Mouse (Mus musculus) heart, postnatal 25 days (tissue): Measurements from ENCODE around the gene Myl6b. TPM values are rescaled to one million over a fixed set of nuclear protein-coding genes. Genes with fewer than 3 reads are reported as not detected.
A peak's percentile ranks its signal among the peaks of the same experiment; 100 is the strongest.
"Not testable (repeated sequence)": the region's sequence is repeated elsewhere in the genome, so short reads cannot be mapped to it uniquely, and the experiment has no call there.

ENCODE experiments used
- DNase-seq: peaks from one replicate; pipeline ENCODE4 v3.0.0; 2022; ENCODE audit warnings: low spot score
- intact Hi-C: fragments of 180-260 bp; cut with DNase I; formaldehyde crosslinking; loops from one replicate; pipeline ENCODE4 v1.15.1; 2025
- total RNA-seq, 2 experiments: library from RNA; stranded (reverse); gene quantifications; 2 replicates each; pipeline ENCODE4 v1.2.3; 2021

The Myl6b gene
- total RNA-seq, 2 experiments from 2014 or later: 2.5 to 2.9 TPM

DNA sequence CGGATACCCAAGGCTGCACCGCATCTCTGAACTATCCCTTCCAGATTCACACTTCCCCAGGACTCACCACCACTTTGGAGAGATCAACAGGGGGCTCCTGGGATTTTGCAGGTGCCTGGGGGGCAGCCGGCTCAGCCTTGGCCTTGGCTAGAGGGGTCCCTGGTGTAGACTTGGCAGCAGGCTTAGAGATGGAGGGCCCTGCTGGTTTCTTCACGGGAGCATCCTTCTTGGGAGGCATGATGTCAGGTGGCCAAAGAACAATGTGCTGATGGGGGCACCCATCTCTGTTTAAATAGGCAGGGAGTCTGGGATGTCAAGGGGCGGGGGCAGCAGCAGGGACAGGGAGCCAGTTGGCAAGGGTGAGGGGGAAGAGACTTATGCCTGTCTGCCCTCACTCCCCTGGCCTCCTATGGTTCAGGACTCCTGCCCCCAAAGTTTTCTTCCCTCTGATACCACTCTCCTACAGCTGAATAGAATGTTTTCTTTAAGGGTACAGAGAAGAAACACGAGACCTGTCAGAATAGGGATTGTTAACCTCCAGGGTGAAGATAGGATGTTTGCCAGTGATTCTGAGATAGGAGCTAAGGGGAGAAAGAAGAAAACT, 1.2 kb downstream of the Myl6b start:
- DNase-seq: no peak
- intact Hi-C loops: loop anchor here (5.0 kb wide), 1 partner anchor 50 kb away; the partner anchor contains the start of genes Rpl41 and Zc3h10

DNA sequence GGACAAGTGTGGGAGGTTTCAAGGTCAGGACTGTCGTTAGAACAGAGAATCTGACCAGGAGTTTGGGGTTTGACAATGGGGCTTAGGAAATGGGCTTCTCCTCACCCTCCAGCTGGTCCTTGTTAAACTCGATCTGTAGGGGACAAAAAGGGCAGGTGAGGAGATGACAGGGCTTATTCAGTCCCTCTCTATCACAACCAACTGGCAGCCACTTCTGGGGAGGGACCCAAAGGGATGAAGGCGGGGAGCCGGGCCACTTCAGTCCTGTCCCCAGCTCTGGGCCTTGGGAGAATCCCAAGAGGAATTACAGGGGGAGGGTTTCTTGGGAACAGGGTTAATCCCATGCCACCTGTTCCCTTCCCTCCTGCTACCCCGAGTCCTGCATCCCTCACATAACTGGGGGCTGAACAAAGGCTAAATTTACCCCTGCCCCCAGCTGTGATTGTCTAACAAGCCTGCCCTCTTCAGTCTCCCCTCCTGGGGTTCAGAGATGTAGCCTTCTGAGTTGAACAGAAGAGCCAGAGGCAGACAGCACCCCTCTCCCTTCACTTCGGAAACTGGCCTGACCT, 1.9 kb downstream of the Myl6b start:
- DNase-seq: no peak
- intact Hi-C loops: loop anchor here (5.0 kb wide), 1 partner anchor 51 kb away; the partner anchor contains the start of genes Rpl41 and Zc3h10

DNA sequence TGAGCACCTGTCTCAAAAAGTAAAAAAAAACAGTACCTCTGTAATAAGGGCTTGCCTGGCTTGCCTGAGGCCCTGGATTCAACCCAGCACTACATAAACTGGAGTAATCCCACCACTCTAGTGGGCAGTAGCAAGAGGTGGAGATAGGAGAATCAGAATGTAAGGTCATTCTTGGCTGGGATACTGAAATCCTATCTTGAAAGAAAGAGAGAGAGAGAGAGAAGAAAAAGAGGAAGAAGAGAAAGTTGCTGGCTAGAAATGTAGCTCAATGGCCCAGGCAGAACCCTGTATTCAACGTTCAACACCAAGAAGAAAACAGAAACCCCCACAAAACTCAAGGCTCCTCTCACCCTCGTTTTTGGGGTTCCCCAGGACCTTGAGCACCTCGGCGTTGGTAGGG, 2.6 kb downstream of the Myl6b start:
- no peak for DNase-seq
- intact Hi-C loops: loop anchor here (5.0 kb wide), 1 partner anchor 51 kb away; the partner anchor contains the start of genes Rpl41 and Zc3h10

DNA sequence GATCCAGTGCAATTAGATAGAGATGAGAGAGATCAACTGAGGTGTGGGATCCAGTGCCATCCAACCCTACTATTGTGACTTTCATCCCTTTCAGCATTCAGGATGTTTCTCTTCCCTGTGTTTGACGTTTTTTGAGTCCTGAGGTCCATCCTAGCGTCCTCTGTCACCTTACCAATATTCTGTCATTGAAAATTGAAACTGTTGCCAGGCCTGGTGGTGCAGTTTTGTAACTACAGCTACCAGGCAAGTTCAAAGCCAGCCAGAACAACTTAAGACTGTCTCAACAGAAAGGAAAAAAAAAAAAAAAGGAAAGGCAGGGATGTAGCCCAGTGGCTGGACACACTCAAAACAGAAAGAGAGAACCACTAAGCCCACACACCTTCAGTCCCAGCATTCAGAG, 3.2 kb downstream of the Myl6b start:
- intact Hi-C loops: loop anchor here (5.0 kb wide), 1 partner anchor 52 kb away; the partner anchor contains the start of genes Rpl41 and Zc3h10

DNA sequence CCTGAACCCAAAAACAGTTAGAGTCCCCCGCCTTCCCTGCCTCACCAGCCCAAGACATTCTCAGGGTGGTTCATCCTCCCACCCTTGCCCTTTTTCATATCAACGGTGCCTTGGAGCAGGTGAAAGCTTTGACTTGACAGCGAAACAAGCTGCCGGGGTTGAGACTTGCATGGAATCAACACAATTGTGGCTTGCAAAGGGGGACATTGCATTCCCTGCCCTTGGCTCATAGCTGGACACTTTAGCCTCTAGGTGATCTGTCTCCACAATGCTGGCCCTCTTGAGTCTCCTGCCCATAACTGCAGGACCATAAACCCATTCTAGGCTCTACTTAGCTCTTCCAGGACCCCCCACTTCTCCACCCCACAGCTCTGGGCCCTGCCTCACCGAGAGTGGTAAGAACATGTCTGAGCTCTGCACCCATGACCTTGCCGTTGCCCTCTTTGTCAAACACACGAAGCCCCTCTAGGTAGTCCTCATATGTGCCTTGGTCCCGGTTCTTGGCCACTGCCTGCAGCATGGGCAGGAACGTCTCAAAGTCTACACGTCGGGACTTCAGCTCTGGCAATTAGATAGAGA, 3.7 kb downstream of the Myl6b start:
- intact Hi-C loops: loop anchor here (5.0 kb wide), 2 partner anchors 33 to 53 kb away; partner anchors contain the start of genes Esyt1, Rpl41 and Zc3h10
- DNase-seq: no peak

More for the DNA sequence above, 3.2 kb downstream of the Myl6b start:
- DNase-seq: no peak

DNA sequence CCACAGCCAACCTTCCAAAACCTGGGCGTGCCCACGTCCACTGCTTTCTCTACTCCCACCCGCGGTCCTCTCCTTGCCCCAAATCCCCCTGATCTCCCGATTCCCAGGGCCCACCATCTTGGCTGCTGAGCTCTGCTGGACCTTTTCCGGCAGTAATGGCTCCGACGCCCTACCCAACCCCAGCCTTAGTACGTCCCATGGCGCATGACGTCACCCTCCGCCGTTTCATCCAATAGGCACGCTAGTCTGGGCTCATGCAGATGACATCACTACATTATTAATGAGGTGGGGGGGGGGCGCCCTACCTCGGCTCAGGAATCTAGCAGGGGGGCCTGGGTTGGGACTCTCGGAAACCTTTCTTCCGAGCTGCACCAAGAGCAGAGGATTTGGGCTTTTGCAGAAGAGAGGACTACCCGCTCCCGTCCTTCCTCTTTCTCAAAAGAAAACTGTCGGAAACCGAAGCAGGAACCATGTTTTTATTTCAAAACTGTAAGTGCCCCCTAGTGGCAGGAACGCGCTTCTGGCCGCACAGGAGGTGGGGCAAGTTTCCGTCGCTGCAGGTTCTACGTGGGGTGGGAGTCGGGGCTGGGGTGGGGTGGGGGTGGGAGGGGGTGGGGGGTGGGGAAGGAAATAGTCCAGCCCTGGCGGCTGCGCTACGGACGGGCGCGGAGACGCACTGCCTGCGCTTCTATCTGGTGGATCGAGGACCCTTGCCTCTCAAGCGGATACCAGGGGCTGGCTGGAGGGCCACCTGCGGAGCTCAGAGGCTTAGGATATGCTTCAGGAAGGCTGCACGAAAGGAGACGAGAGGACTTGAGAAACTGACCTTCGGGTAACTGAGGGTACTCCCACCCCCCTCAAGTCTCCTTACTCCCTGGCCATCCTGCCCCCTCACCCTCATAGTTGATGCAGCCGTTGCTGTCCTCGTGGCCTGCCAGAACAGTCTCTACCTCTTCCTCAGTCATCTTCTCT, 4.5 kb downstream of the Myl6b start, which contains the start of gene Myl6:
Myl6 (minus strand) TSS at position 451 of the 972 bp plus-strand sequence.
- intact Hi-C loops: loop anchor here (2.0 to 5.0 kb wide), 2 partner anchors 33 kb away; partner anchors contain the start of gene Esyt1
- peak; percentile 97 for DNase-seq

DNA sequence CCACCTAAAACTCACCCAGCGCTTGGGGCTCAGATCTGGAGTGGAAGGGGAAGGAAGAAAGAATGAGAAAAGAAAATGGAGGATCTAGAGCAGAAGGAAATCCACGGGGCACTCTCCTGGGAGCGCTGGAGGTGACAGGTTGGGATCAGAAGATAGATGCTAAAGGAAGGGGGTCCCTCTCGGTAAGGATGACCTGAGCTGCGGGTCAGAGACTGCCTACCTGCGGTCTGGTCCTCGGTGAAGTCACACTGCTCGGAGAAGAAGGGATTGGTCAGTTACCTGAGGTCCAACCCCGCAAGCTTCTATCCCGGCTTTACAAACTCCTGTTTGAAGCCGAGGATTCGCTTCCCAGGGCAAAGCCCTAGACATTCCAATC, 5.2 kb downstream of the Myl6b start:
- no peak for DNase-seq
- intact Hi-C loops: loop anchor here (2.0 to 5.0 kb wide), 2 partner anchors 33 to 34 kb away; partner anchors contain the start of gene Esyt1

DNA sequence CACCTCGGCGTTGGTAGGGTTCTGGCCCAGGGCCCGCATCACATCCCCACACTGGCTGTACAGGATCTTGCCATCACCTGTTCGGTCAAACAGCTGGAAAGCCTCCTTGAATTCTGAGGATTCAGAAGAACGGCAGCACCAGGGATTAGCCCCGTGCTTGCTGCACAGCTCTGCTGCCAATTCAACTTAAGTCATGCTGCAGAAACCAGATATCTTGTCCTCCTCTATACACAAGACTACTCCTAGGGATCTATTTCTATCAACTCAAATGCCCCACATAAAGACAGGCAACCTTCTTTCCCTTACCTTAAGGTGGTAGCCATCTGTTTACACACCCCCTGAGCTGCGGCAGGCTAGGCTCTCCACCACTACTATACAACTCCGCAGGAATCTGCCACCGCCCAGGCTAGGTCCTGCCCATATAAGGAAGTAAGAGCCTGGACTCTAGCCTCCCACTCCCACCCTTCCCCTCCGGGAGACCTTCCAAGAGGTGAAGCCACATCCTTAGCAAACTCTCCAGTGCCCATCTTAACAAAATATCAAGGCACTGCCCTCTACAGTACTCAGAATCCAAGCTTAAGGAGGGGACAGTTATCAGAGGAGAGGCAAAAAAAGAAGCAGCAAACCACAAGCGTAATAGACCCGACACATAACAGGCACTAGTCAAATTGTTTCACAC, 5.7 kb downstream of the Myl6b start:
- intact Hi-C loops: loop anchor here (2.0 to 5.0 kb wide), 2 partner anchors 32 to 35 kb away; partner anchors contain the start of gene Esyt1
- DNase-seq: peak; percentile 78

DNA sequence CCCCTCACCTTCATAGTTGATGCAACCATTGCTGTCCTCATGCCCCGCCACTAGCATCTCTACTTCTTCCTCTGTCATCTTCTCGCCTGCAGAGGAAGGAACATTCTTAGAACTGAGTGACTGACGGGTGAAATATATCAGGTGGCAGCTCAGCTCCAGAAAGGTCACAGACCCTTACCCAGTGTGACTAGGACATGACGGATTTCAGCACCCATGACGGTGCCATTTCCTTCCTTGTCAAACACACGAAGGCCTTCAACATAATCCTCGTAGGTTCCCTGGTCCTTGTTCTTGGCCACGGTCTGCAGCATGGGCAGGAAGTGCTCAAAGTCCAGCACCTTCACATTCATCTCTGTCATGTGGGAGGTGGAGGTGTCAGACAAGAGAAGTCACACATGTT, 6.4 kb downstream of the Myl6b start:
- not testable (repeated sequence) for DNase-seq
- intact Hi-C loops: loop anchor here (2.0 to 5.0 kb wide), 2 partner anchors 31 to 35 kb away; partner anchors contain the start of gene Esyt1

DNA sequence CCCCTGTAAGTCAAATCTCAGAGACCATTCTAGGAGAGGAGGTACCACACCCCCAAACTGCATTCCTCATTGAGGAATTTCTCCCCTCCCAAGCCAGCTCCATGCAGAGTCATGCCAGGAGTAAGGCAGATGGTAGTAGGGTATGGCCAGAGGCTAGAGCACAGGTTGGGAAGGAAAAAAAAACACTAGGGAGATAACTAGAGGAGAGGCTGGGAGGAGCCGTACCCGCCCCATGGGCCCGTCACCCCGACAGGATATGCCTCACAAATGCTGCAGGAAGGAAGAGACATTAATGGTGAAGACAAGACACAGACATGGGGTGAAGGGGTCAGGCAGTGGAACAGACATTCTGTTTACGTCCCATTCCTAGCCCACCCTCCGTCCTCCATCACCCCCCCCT, 7.0 kb downstream of the Myl6b start:
- no peak for DNase-seq
- intact Hi-C loops: loop anchor here (5.0 kb wide), 1 partner anchor 36 kb away; the partner anchor contains the start of gene Esyt1

DNA sequence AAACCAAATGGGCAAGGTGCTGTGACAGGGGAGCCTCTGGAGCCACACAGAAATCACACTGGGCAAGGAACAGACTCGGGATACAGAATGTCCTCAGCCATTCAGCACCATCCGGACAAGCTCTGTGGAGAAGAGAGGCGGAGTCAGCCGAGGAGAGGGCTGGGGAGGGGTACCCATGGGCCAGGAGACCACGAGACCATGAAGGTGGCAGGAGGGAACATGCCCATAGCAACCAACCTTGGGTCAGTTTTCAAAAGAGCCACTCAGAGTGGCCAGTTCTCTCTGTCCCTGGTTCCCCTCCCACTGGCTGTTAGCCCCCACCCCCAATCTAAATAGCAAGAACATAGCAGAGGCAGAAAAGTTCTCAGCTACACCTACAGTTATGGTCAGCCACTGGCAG, 7.6 kb downstream of the Myl6b start:
- DNase-seq: no peak
- intact Hi-C loops: loop anchor here (5.0 kb wide), 1 partner anchor 36 kb away; the partner anchor contains the start of gene Esyt1

DNA sequence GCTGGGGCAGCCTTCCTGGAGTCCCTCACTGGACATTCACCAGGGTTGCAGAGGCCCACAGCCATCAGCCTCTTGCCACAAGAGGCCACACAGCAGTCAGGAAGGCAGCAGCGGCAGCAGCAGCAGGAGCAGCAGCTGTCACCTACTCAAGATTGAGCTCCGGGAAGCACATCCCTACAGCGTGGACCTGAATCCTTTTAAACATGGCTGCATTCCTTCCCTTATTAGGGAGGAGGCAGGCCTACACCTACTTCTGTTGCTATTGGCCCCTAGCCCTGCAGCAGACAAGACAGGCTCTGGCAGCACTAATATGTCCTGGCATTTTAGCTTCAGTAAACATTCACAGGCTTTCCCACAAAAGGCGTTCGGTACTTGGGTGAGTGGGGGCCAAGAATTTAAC, 8.3 kb downstream of the Myl6b start:
- no peak for DNase-seq
- intact Hi-C loops: loop anchor here (5.0 kb wide), 1 partner anchor 37 kb away; the partner anchor contains the start of gene Esyt1

DNA sequence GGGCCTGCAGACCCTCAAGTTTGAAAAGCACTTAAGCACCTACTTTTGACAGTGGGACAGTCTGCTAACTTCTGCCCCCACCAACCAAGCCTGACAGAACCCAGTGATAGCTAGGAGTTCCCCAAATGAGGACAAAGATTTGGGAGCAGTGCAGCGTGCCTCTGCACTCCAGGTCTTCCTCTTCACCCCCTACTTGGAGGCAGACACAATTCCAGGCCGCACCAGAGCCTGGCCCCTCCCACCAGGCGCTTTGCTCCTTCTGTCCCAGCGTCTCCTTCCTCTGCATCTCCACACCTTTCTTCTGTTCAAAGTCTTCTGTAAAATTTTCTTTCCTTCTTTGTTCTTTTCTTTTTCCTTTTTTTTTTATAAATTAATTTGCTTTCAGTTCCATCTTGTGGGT, 8.7 kb downstream of the Myl6b start:
- intact Hi-C loops: loop anchor here (5.0 to 10.0 kb wide), 2 partner anchors 38 to 365 kb away; partner anchors contain the start of gene Esyt1

DNA sequence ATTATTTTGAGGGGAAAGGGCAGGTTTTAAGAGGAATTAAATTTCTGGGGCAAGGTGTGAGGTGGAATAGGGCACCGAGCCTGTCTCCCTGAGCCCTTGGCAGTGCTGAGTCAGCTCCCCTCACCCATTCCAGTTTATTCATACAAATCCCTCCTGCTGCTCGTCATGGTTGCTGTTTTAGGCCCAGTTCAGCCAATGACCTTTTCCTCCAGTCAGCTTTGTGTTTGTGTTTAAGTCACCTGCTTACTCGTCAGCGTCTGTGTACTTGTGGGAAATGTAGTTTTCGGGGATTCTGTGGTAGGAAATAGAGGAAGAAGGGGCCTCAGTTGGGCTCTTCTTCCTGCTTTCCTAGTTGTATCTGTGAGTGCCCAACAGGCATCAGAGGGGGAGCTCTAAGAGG, 9.1 kb downstream of the Myl6b start:
- DNase-seq: no peak
- intact Hi-C loops: loop anchor here (10.0 kb wide), 1 partner anchor 365 kb away; no protein-coding TSS in a partner anchor

More for the DNA sequence above, 8.7 kb downstream of the Myl6b start:
- no peak for DNase-seq

DNA sequence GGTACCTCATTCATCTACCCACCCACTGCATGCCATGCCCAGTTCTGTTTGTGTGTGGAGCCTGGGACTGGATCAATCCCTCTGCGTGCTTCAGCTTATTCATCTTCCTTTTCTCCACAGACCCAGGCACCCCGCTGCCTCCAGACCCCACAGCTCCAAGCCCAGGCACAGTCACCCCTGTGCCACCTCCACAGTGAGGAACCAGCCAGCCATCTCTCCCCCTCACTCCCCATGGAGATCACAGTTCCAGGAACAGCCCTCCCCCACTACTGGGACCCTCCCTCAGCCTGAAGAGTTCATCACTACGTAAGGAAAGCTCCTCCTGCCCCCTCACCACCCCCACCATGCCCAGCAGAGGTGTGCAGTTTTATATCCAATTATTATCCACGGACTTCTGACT, 9.7 kb downstream of the Myl6b start:
- DNase-seq: no peak
- intact Hi-C loops: loop anchor here (10.0 kb wide), 1 partner anchor 364 kb away; no protein-coding TSS in a partner anchor

DNA sequence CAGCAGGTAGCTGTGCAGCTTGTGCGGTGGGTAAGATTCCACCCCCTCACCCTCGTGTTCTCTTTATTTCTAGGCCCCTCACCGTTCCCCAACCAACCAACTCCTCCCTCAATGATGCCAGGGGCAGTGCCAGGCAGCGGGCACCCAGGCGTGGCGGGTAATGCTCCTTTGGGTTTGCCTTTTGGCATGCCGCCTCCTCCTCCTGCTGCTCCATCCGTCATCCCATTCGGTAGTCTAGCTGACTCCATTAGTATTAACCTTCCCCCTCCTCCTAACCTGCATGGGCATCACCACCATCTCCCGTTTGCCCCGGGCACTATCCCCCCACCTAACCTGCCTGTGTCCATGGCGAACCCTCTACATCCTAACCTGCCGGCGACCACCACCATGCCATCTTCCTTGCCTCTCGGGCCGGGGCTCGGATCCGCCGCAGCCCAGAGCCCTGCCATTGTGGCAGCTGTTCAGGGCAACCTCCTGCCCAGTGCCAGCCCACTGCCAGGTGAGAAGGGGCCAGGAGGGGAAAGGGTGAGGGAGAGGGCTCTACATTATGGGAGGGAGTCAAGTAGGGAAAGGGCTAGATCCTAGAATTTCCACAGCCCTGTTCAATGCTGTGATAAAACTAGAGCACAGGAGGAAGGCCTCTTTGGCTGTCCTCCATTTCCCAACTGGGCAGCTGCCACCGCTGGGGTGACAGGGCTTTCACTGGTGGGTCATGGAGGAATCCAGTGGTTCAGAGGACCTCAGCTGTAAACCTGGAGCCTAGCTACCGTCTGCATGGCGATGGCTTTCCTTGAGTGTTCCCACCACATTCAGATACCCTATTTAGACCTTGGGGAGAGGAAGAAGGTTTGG, 10.4 kb downstream of the Myl6b start:
- intact Hi-C loops: loop anchor here (10.0 kb wide), 1 partner anchor 363 kb away; no protein-coding TSS in a partner anchor
- no peak for DNase-seq

DNA sequence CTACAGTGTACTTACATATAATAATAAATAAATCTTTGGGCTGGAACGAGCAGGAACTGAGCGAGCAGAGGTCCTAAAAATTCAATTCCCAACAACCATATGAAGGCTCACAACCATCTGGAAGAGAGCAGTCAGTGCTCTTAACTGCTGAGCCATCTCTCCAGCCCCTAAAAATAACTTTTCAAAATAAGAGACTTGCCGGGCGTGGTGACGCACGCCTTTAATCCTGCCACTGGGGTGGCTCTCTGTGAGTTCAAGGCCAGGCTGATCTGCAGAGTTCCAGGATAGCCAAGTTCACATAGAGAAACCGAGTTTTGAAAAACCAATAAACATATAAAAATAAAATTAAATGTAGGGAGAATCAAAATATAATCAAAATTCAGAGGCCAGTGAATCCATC, 12.1 kb downstream of the Myl6b start:
- intact Hi-C loops: loop anchor here (10.0 kb wide), 1 partner anchor 362 kb away; no protein-coding TSS in a partner anchor
- DNase-seq: no peak

DNA sequence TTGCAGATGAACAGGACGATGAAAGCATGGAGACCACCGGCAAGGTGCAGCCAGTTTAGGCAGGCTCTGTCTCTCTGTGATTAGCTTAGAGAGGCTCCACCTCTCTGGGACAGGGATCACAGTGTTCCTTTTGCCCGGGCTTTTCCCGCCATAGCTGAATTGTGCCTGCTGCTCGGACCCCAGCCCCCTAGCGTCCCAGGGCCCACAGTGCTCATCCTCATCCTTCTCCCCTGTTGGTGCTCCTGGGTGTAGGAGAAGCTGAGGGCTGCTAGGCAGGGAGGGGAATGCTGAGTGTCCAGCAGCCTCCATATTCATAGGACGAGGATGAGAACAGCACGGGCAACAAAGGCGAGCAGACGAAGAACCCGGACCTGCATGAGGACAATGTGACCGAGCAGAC, 24.1 kb downstream of the Myl6b start:
- intact Hi-C loops: no loop called here
- DNase-seq: no peak
